Mouse (Mus musculus) left cerebral cortex, adult 6 months (tissue): ENCODE results near the gene Gzf1. TPM values are rescaled to one million over a fixed set of nuclear protein-coding genes. Genes with fewer than 3 reads are reported as not detected.

Source experiments
- long read RNA-seq, 2 experiments: library from polyadenylated mRNA; unstranded; transcript quantifications; one replicate each; pipeline ENCODE4 v2.0.0; 2019 to 2020
- polyA plus RNA-seq: library from polyadenylated mRNA; unstranded; fragments of <200 nt; fragmentation: Nextera tagmentation; gene quantifications from 2 replicates; pipeline ENCODE4 v1.2.3, GENCODE M21; 2021

Gzf1 gene
- polyA plus RNA-seq, result 13.6 and 14.7 TPM in 2 replicates
- long read RNA-seq, experiment 1, full-length matches to known transcripts, result 47 of 70 reads
- long read RNA-seq, experiment 1, partial matches to known transcripts, result 12 of 70 reads
- long read RNA-seq, experiment 1, other reads (novel, unspliced or antisense), result 11 of 70 reads
- long read RNA-seq, experiment 2, full-length matches to known transcripts, result 4 of 29 reads
- long read RNA-seq, experiment 2, partial matches to known transcripts, result 21 of 29 reads
- long read RNA-seq, experiment 2, other reads (novel, unspliced or antisense), result 4 of 29 reads

GRCm38 (mm10) chr2:148680775-148681291 lies at the start of gene Gzf1:
Gene Gzf1 (plus strand): TSS chr2:148681023.

GRCm38 (mm10) chr2:148672199-148673096 lies 8.4 kb upstream of the Gzf1 start, which contains the start of gene Nxt1:
Gene Nxt1 (plus strand): TSS chr2:148672601.

DNA sequence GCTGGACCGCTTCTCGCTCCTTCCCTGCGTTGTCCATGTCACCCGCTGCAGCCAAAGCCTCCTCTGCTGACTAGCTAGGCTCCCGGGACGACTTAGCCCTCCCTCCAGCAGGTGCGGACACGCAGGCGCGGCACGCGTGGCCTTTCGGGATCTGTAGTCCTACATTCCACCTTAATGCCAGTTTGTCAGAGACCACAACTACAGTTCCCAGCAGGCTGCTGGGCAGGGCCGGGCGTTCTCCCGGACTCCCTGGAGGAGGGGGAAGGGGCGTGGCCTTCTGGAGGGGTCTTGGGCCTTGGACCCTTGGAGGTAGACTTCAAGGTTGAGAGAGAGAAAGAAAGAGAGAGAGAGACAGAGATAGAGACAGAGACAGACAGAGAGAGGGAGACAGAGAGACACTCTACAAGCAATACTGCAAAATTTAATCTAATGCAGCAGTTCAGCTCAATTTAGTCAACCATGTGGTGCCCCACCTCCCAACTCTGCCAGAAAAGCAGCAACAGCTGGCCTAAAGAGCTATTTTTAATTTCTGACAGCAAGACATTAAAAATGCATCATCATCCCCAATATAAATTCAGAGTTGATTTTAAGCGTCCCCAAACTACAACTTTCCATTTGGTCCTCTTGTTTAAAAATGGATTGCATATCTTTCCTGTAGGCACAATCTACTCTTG lies 51.6 kb downstream of the Gzf1 start, which contains the start of gene Napb:
Gene Napb, minus strand, starts transcription at position 141 of the 674 bp plus-strand sequence.

Other genes with a start within 250 kb of the Gzf1 start
- 0.74 and 0.85 TPM in 2 replicates for gene Cd93, start 237.5 kb upstream of the Gzf1 start, polyA plus RNA-seq
- 28.3 and 34.6 TPM in 2 replicates for gene Nxt1, start 8.4 kb upstream of the Gzf1 start, polyA plus RNA-seq
- gene Napb, start 51.4 kb downstream of the Gzf1 start, polyA plus RNA-seq, result 159 and 210 TPM in 2 replicates
- not detected in 2 replicates for gene Cstl1, start 69.3 kb downstream of the Gzf1 start, polyA plus RNA-seq
- 0.37 TPM in 1 of 2 replicates, not detected in the other for gene Cst11, start 90.5 kb downstream of the Gzf1 start, polyA plus RNA-seq
- gene 8030411F24Rik, start 101.0 kb downstream of the Gzf1 start, polyA plus RNA-seq, result not detected in 2 replicates
- gene Cst12, start 108.3 kb downstream of the Gzf1 start, polyA plus RNA-seq, result not detected in 2 replicates
- gene Cst8, start 117.8 kb downstream of the Gzf1 start, polyA plus RNA-seq, result not detected in 2 replicates
- not detected in 2 replicates for gene Cst13, start 139.1 kb downstream of the Gzf1 start, polyA plus RNA-seq
- gene Cst9, start 154.1 kb downstream of the Gzf1 start, polyA plus RNA-seq, result not detected in 2 replicates
- gene 9230104L09Rik, start 184.0 kb downstream of the Gzf1 start, polyA plus RNA-seq, result 0.19 TPM in 1 of 2 replicates, not detected in the other
- gene Cst3, start 194.7 kb downstream of the Gzf1 start, polyA plus RNA-seq, result 10,036 and 13,475 TPM in 2 replicates